Mouse (Mus musculus): ENCODE measurements around the gene Dpysl4.
A peak's percentile ranks its signal among the peaks of the same experiment; 100 is the strongest.

Gene Dpysl4

GRCm38 (mm10) chr7:139100531-139101095 is 14.8 kb downstream of the Dpysl4 start:
- no peak for DNase-seq

- no peak for DNase-seq
Observed at GRCm38 (mm10) chr7:139101286-139101804, 15.5 kb downstream of the Dpysl4 start.

GRCm38 (mm10) chr7:139101826-139102225 is 16.0 kb downstream of the Dpysl4 start:
- no peak for DNase-seq

- no peak for DNase-seq
Observed at GRCm38 (mm10) chr7:139103960-139104381, 18.2 kb downstream of the Dpysl4 start.

GRCm38 (mm10) chr7:139105076-139105475 is 19.3 kb downstream of the Dpysl4 start:
- no peak for DNase-seq

GRCm38 (mm10) chr7:139105705-139106104 is 19.9 kb downstream of the Dpysl4 start:
- no peak for DNase-seq

GRCm38 (mm10) chr7:139107908-139108650 is 22.3 kb downstream of the Dpysl4 start:
- DNase-seq = no peak

GRCm38 (mm10) chr7:139119152-139119774 is 33.5 kb downstream of the Dpysl4 start:
- peak; percentile 89 for DNase-seq

- no peak for DNase-seq
Observed at GRCm38 (mm10) chr7:139119775-139120153, 34.0 kb downstream of the Dpysl4 start.

- DNase-seq = no peak
Observed at GRCm38 (mm10) chr7:139125881-139126280, 40.1 kb downstream of the Dpysl4 start.

- no peak for DNase-seq
Observed at GRCm38 (mm10) chr7:139126549-139126948, 40.7 kb downstream of the Dpysl4 start.

GRCm38 (mm10) chr7:139128994-139129393 is 43.2 kb downstream of the Dpysl4 start:
- no peak for DNase-seq

GRCm38 (mm10) chr7:139130361-139130760 is 44.6 kb downstream of the Dpysl4 start:
- DNase-seq = no peak

GRCm38 (mm10) chr7:139131538-139131937 is 45.7 kb downstream of the Dpysl4 start:
- DNase-seq = no peak

- DNase-seq = no peak
Observed at GRCm38 (mm10) chr7:139133446-139133845, 47.6 kb downstream of the Dpysl4 start.

GRCm38 (mm10) chr7:139135236-139135635 is 49.4 kb downstream of the Dpysl4 start:
- no peak for DNase-seq

GRCm38 (mm10) chr7:139136906-139137491 is 51.2 kb downstream of the Dpysl4 start:
- no peak for DNase-seq

- DNase-seq = no peak
Observed at GRCm38 (mm10) chr7:139139921-139140461, 54.2 kb downstream of the Dpysl4 start.

GRCm38 (mm10) chr7:139143785-139144184 is 58.0 kb downstream of the Dpysl4 start:
- DNase-seq = no peak

- no peak for DNase-seq
Observed at GRCm38 (mm10) chr7:139145891-139146290, 60.1 kb downstream of the Dpysl4 start.

GRCm38 (mm10) chr7:139147360-139147759 is 61.6 kb downstream of the Dpysl4 start:
- no peak for DNase-seq

GRCm38 (mm10) chr7:139149373-139149772 is 63.6 kb downstream of the Dpysl4 start:
- no peak for DNase-seq

- peak; percentile 57 for DNase-seq
Observed at GRCm38 (mm10) chr7:139151116-139151515, 65.3 kb downstream of the Dpysl4 start.
